Mouse (Mus musculus): ENCODE data around the gene Fam131c. TPM values are rescaled to one million over a fixed set of nuclear protein-coding genes. Genes with fewer than 3 reads are reported as not detected.

The Fam131c gene
- polyA plus RNA-seq, 1 experiment, result 0.56 TPM

- 75% methylated on average over 6 of the region's 6 CpGs for WGBS
- DNase-seq (ENCODE audit: low read depth, low spot score), result no peak
Observed at GRCm38 (mm10) chr4:141429381-141429780, 61.4 kb downstream of the Fam131c start.

- 59% methylated on average over 9 of the region's 9 CpGs for WGBS
- no peak for DNase-seq (ENCODE audit: low read depth, low spot score)
Observed at GRCm38 (mm10) chr4:141429847-141430246, 61.8 kb downstream of the Fam131c start.

- whole genome bisulfite sequencing, result 35% methylated on average over 9 of the region's 9 CpGs
- DNase-seq (ENCODE audit: low read depth, low spot score), result peak; percentile 46
Observed at GRCm38 (mm10) chr4:141430997-141431396, 63.0 kb downstream of the Fam131c start.

GRCm38 (mm10) chr4:141432666-141433065, 64.6 kb downstream of the Fam131c start:
- no peak for DNase-seq (ENCODE audit: low read depth, low spot score)

GRCm38 (mm10) chr4:141433191-141433590, 65.2 kb downstream of the Fam131c start:
- 75% methylated on average over 18 of the region's 18 CpGs for WGBS

More at GRCm38 (mm10) chr4:141432666-141433065, 64.6 kb downstream of the Fam131c start:
- WGBS, result 41% methylated on average over 14 of the region's 14 CpGs

More at GRCm38 (mm10) chr4:141433191-141433590, 65.2 kb downstream of the Fam131c start:
- DNase-seq (ENCODE audit: low read depth, low spot score), result no peak

Other genes starting within 250 kb of the Fam131c start
- gene Szrd1, start 228.4 kb upstream of the Fam131c start, polyA plus RNA-seq (2012; rRNA removed), result 46.7 and 49.1 TPM in 2 replicates
- gene Fbxo42, start 220.3 kb upstream of the Fam131c start, polyA plus RNA-seq (2012; rRNA removed), result 10.9 and 17.1 TPM in 2 replicates
- gene Rsg1, start 154.3 kb upstream of the Fam131c start, polyA plus RNA-seq (2012; rRNA removed), result 0.55 and 2.2 TPM in 2 replicates
- 17.8 and 25.2 TPM in 2 replicates for gene Arhgef19, start 128.7 kb upstream of the Fam131c start, polyA plus RNA-seq (2012; rRNA removed)
- gene Epha2, start 67.0 kb upstream of the Fam131c start, polyA plus RNA-seq (2012; rRNA removed), result 22.6 and 46.0 TPM in 2 replicates
- gene Clcnka, start 30.5 kb downstream of the Fam131c start, polyA plus RNA-seq (2012; rRNA removed), result not detected in 2 replicates
- gene Clcnkb, start 47.8 kb downstream of the Fam131c start, polyA plus RNA-seq (2012; rRNA removed), result not detected in 2 replicates
- gene Hspb7, start 52.6 kb downstream of the Fam131c start, polyA plus RNA-seq (2012; rRNA removed), result 10.3 and 11.3 TPM in 2 replicates
- gene Srarp, start 67.9 kb downstream of the Fam131c start, polyA plus RNA-seq (2012; rRNA removed), result 0.12 and 0.55 TPM in 2 replicates
- 31.9 and 33.2 TPM in 2 replicates for gene Zbtb17, start 76.4 kb downstream of the Fam131c start, polyA plus RNA-seq (2012; rRNA removed)
- 9.1 and 11.6 TPM in 2 replicates for gene Spen, start 170.4 kb downstream of the Fam131c start, polyA plus RNA-seq (2012; rRNA removed)
- gene Fblim1, start 237.9 kb downstream of the Fam131c start, polyA plus RNA-seq (2012; rRNA removed), result 68.0 and 133 TPM in 2 replicates

Measured in large intestine, adult 2 months (tissue).